Mouse (Mus musculus) hindbrain, embryonic 16.5 days (tissue): Measurements from ENCODE around the gene Hddc2. TPM values are rescaled to one million over a fixed set of nuclear protein-coding genes. Genes with fewer than 3 reads are reported as not detected.

Experiments
- ATAC-seq: fragments of 200-750 bp; cut with Nextera tagmentation; 2 replicates; pipeline ENCODE4 v1.8.0; 2017; ENCODE audit warnings: moderate TSS enrichment, moderate library complexity
- H3K27ac ChIP-seq: fragments of 300-500 bp; sonication (generic); 2 replicates; pipeline ENCODE4 v1.5.1; 2014; ENCODE audit warnings: low read depth, mild to moderate bottlenecking, control low read depth, low read length, moderate library complexity
- H3K27me3 ChIP-seq: fragments of 300-500 bp; sonication (generic); replicated peaks from 2 replicates; pipeline ENCODE4 v1.6.1; 2014; ENCODE audit warnings: low read length; ENCODE audit not compliant: control insufficient read depth, insufficient read depth
- H3K36me3 ChIP-seq: fragments of 300-500 bp; sonication (generic); 2 replicates; pipeline ENCODE4 v1.6.1; 2014; ENCODE audit warnings: mild to moderate bottlenecking, low read length, moderate library complexity, mixed read lengths; ENCODE audit not compliant: control insufficient read depth, insufficient read depth
- H3K4me1 ChIP-seq: fragments of 300-500 bp; sonication (generic); 2 replicates; pipeline ENCODE4 v1.6.1; 2014; ENCODE audit warnings: low read depth, low read length; ENCODE audit not compliant: control insufficient read depth, insufficient read depth
- H3K4me2 ChIP-seq: fragments of 300-500 bp; sonication (generic); 2 replicates; pipeline ENCODE4 v1.6.1; 2014; ENCODE audit warnings: mild to moderate bottlenecking, low read length, control low read depth, moderate library complexity
- H3K4me3 ChIP-seq: fragments of 300-500 bp; sonication (generic); 2 replicates; pipeline ENCODE4 v1.5.1; 2014; ENCODE audit warnings: mild to moderate bottlenecking, low read length, control low read depth, moderate library complexity
- H3K9ac ChIP-seq: fragments of 300-500 bp; sonication (generic); 2 replicates; pipeline ENCODE4 v1.6.1; 2014; ENCODE audit warnings: low read depth, mild to moderate bottlenecking, control low read depth, low read length, moderate library complexity
- H3K9me3 ChIP-seq: fragments of 300-500 bp; sonication (generic); 2 replicates; pipeline ENCODE4 v1.6.1; 2014; ENCODE audit warnings: mild to moderate bottlenecking, low read length, moderate library complexity; ENCODE audit not compliant: control insufficient read depth
- WGBS: fragments of 180-500 bp; shearing (Covaris S2); extraction: QIAGEN DNeasy Blood & Tissue Kit; methylation state at CpG from one replicate; pipeline ENCODE4 v1.1.7; 2014; 5-methylcytosine and 5-hydroxymethylcytosine counted together
- polyA plus RNA-seq: library from polyadenylated mRNA; unstranded; fragments of >200 nt; fragmentation: Nextera tagmentation; extraction: Ambion mirVana; gene quantifications from 2 replicates; pipeline ENCODE4 v1.2.1, GENCODE M21; 2015

Gene Hddc2
- polyA plus RNA-seq = 59.9 and 64.1 TPM in 2 replicates

DNA sequence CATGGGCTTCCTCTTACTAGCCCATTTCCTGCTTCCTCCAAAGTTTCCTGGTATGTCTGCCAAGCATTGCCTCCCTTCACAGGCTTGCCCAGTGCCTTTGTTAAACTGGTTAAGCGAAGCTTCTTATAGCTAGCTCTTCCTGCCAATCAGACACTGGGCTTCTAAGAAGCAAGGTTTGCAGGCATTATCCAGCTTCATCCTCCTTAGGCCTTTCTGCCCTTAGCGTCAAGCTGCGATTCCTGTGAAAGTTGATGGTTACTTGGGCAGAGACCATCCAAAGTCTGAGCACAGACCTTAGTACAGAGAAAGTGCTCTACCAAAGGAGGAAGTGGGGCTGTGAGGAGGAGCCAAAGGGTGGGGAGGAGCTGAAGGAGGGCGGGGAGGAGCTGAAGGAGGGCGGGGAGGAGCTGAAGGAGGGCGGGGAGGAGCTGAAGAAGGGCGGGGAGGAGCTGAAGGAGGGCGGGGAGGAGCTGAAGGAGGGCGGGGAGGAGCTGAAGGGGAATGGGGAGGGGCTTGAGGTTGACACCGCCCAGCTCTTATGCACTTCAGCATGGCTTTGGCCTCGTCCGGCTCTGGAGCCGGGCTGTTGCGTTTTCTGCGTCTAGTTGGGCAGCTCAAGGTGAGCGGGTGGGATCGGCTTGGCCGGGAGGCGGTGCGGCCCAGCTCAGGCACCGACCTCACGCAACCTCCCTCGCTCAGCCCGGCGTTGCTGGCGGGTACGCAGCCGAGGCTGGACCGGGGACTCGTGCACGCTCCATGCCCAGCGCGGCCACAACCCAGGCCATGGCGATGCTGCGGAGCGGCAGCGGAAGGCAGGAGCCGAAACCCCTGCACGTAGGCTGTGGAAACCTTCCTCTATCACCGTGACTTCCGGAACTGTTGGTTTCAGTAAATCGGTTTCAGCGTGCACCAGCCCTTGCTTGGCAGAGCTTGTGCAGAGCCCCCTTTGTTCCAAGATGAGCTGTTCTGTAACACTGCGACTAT, at the start of gene Hddc2:
Gene Hddc2 (plus strand): TSS at position 519 of the 984 bp plus-strand sequence.
- H3K4me2 ChIP-seq = peak within 1 kb of the TSS; percentile 82
- H3K4me3 ChIP-seq = peak within 1 kb of the TSS; percentile 80
- WGBS = 4% methylated on average over 34 of the region's 44 CpGs
- H3K9ac ChIP-seq = peak within 1 kb of the TSS; percentile 85
- no peaks in the 10 kb centered on the region for H3K9me3 ChIP-seq
- H3K36me3 ChIP-seq = no peaks in the 10 kb centered on the region
- peak within 1 kb of the TSS; percentile 94 for H3K27ac ChIP-seq
- peaks cover 7% of the 10 kb centered on the region for H3K4me1 ChIP-seq
- peak; percentile 98 for ATAC-seq
- no peaks in the 10 kb centered on the region for H3K27me3 ChIP-seq

DNA sequence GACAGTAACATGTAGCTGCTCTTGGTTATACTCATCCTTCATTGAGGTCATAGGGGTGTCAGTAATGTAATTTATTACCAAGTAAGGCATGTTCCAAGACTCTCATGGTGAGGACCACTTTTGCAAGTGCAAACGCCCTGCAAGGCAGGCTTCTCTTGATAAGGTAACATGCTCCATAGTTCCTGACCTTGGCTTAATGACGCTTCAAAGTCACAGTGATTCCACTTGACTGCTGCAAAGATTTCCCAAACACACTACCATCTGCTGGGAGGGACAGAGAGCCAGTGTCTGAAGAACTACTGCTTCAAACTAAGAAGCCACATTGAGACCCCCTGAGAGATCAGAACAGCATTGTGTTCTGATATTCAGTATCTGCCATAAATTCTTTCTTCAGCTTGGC, 40.4 kb upstream of the Hddc2 start:
- Histone ChIP-seq H3K4me3 (no peak overlapping the region), H3K4me2 (no peak overlapping the region), H3K36me3 (no peaks in the 10 kb centered on the region), H3K9me3 (no peaks in the 10 kb centered on the region), H3K9ac (no peak overlapping the region), H3K27me3 (no peaks in the 10 kb centered on the region), H3K4me1 (no peaks in the 10 kb centered on the region), H3K27ac (no peak overlapping the region)
- WGBS = 70% methylated on average over 2 of the region's 2 CpGs
- ATAC-seq = no peak

GRCm38 (mm10) chr10:31273171-31273570, 40.0 kb upstream of the Hddc2 start:
- Histone ChIP-seq H3K9ac (no peak overlapping the region), H3K9me3 (no peaks in the 10 kb centered on the region), H3K4me2 (no peak overlapping the region), H3K27ac (no peak overlapping the region), H3K4me3 (no peak overlapping the region), H3K36me3 (no peaks in the 10 kb centered on the region), H3K27me3 (no peaks in the 10 kb centered on the region), H3K4me1 (no peaks in the 10 kb centered on the region)
- 0 out of 2 replicates have a peak, but pooled peaks have one; percentile 34 for ATAC-seq
- whole genome bisulfite sequencing = 70% methylated on average over 1 of the region's 1 CpGs

- Histone ChIP-seq H3K27me3 (no peaks in the 10 kb centered on the region), H3K9ac (no peak overlapping the region), H3K4me3 (no peak overlapping the region), H3K9me3 (no peaks in the 10 kb centered on the region), H3K4me1 (no peaks in the 10 kb centered on the region), H3K4me2 (no peak overlapping the region), H3K27ac (no peak overlapping the region), H3K36me3 (no peaks in the 10 kb centered on the region)
- ATAC-seq = no peak
These were observed 25.4 kb upstream of the Hddc2 start for GRCm38 (mm10) chr10:31287787-31288186.

GRCm38 (mm10) chr10:31288697-31289390, 24.3 kb upstream of the Hddc2 start:
- H3K36me3 ChIP-seq = no peaks in the 10 kb centered on the region
- 89% methylated on average over 4 of the region's 4 CpGs for WGBS
- ATAC-seq = no peak
- no peaks in the 10 kb centered on the region for H3K4me1 ChIP-seq
- H3K9ac ChIP-seq = no peak overlapping the region
- H3K27ac ChIP-seq = no peak overlapping the region
- no peaks in the 10 kb centered on the region for H3K27me3 ChIP-seq
- no peaks in the 10 kb centered on the region for H3K9me3 ChIP-seq
- no peak overlapping the region for H3K4me3 ChIP-seq
- no peak overlapping the region for H3K4me2 ChIP-seq

DNA sequence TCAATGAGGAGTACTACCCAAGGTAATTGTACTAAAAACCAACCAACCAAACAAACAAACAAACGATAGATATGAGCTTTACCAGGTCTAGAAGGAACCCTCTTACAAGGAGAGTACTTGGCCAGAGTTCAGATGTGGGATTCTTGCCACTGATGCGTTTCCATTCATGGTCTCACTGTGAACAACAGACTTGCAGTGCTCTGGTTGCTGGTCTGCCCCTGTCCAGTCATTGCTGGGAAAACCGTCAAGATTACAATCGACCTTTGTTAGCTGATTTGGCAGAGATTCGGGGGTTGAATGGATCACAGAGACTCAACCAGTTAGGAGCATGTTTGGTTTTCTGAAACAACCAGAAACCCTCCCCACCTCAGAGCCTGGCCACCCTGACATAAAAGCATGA, 17.5 kb upstream of the Hddc2 start:
- H3K9me3 ChIP-seq = no peaks in the 10 kb centered on the region
- no peaks in the 10 kb centered on the region for H3K36me3 ChIP-seq
- H3K9ac ChIP-seq = no peak overlapping the region
- H3K4me2 ChIP-seq = no peak overlapping the region
- H3K4me1 ChIP-seq = no peaks in the 10 kb centered on the region
- 31% methylated on average over 5 of the region's 5 CpGs for WGBS
- H3K27me3 ChIP-seq = no peaks in the 10 kb centered on the region
- H3K27ac ChIP-seq = no peak overlapping the region
- H3K4me3 ChIP-seq = no peak overlapping the region
- peak; percentile 76 for ATAC-seq

DNA sequence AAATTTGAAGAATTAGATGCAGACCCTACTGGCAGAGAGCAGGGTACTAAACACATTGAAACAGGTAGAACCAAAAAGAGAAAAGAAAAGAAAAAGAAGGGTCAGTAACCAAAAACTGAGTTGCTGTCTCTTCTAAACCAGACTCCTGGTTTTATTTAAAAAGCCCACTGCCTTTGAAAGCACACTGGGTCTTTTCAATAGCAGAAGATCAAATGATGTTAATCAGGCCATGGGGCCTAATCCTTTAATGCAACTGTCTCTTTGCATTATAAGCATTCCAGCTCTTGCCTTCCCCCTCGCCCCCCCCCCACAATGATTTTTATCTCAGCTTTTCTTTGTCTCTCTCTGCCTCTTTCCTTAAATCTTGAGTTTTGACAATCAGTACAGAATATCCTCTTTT, 16.7 kb upstream of the Hddc2 start:
- no peaks in the 10 kb centered on the region for H3K27me3 ChIP-seq
- 47% methylated on average over 1 of the region's 1 CpGs for WGBS
- no peak overlapping the region for H3K27ac ChIP-seq
- ATAC-seq = no peak
- H3K9me3 ChIP-seq = no peaks in the 10 kb centered on the region
- no peak overlapping the region for H3K4me3 ChIP-seq
- no peaks in the 10 kb centered on the region for H3K4me1 ChIP-seq
- no peak overlapping the region for H3K9ac ChIP-seq
- no peaks in the 10 kb centered on the region for H3K36me3 ChIP-seq
- H3K4me2 ChIP-seq = no peak overlapping the region

- WGBS = 76% methylated on average over 4 of the region's 4 CpGs
- no peak overlapping the region for H3K9ac ChIP-seq
- H3K4me3 ChIP-seq = no peak overlapping the region
- H3K9me3 ChIP-seq = no peaks in the 10 kb centered on the region
- no peaks in the 10 kb centered on the region for H3K4me1 ChIP-seq
- H3K27me3 ChIP-seq = no peaks in the 10 kb centered on the region
- no peaks in the 10 kb centered on the region for H3K36me3 ChIP-seq
- H3K4me2 ChIP-seq = no peak overlapping the region
- no peak overlapping the region for H3K27ac ChIP-seq
- ATAC-seq = no peak
These were observed 16.1 kb upstream of the Hddc2 start for GRCm38 (mm10) chr10:31297106-31297505.

DNA sequence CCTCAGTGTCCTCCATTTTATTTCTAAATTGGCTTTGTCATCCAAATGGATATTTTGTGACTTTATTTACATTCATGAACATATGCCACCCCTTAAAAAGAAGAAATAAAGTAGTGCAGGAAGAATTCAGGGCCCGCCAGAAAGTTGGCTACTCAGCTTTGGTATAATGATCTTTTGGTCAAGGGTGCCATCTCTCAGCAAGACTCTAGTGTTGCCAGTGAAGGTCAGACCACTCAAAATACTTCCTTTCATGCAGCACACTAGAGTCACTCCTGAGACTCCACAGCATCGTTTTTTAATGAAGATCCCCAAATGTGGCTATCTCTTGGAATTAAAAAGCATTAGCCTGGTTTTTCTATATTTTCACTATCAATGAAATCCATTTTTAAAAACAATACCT, 14.9 kb upstream of the Hddc2 start:
- H3K4me3 ChIP-seq = no peak overlapping the region
- H3K4me2 ChIP-seq = no peak overlapping the region
- ATAC-seq = no peak
- H3K36me3 ChIP-seq = no peaks in the 10 kb centered on the region
- H3K9ac ChIP-seq = no peak overlapping the region
- 56% methylated on average over 2 of the region's 2 CpGs for WGBS
- no peak overlapping the region for H3K27ac ChIP-seq
- no peaks in the 10 kb centered on the region for H3K9me3 ChIP-seq
- H3K4me1 ChIP-seq = no peaks in the 10 kb centered on the region
- no peaks in the 10 kb centered on the region for H3K27me3 ChIP-seq
